Mouse (Mus musculus): ENCODE results near the gene Hsd17b14.

DNA sequence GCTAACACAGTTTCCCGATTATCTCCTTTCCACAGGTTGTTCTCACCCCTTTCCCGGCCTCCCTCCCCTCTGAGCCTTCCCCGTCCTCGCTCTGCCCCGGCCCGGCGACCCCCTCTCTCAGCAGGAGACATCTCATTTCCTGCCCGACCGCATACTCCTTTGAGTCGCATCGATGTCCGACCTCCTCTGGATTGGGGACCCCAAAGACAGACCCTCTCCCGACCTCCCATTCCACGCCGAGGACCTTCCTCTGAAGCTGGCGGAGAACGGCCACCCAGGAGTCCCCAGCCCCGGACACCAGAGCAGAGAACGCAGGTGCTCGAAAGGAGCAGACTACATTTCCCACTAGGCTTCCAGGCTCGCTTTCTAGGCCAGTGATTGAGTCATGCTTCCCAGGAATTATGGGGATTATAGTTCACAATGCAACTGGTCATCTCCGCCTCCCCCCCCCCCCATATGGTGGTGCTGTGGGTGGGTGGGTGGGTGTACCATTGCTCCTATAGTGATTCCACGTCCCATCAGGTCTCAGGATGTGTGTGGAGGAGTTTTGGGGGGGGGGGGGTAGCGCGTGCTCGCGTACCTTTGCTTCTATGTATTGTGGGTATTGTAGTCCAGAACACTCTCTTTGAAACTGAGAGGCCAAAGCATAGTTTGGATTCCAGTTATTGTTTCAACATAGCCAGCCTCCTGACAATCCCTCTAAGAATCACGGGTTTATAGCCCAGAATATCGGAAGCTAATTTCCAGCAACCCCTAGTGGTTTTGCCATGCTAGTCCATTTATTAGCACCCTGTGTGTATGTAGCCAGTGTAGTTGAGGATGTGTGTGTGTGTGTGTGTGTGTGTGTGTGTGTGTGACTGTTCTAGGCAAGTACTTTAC, 16.3 kb upstream of the Hsd17b14 start:
- TF ChIP-seq POLR2A (IDR thresholded peaks at IDR 0.05; ENCODE audit: low read depth, low read length) (no peak), CTCF (conservative IDR thresholded peaks at IDR 0.05; ENCODE audit: insufficient read depth, insufficient read length, low read depth, low read length) (no peak)

All from kidney, adult 2 months (tissue).